8 mouse cellular contexts compared by ENCODE assay signal in the genomic region with DNA sequence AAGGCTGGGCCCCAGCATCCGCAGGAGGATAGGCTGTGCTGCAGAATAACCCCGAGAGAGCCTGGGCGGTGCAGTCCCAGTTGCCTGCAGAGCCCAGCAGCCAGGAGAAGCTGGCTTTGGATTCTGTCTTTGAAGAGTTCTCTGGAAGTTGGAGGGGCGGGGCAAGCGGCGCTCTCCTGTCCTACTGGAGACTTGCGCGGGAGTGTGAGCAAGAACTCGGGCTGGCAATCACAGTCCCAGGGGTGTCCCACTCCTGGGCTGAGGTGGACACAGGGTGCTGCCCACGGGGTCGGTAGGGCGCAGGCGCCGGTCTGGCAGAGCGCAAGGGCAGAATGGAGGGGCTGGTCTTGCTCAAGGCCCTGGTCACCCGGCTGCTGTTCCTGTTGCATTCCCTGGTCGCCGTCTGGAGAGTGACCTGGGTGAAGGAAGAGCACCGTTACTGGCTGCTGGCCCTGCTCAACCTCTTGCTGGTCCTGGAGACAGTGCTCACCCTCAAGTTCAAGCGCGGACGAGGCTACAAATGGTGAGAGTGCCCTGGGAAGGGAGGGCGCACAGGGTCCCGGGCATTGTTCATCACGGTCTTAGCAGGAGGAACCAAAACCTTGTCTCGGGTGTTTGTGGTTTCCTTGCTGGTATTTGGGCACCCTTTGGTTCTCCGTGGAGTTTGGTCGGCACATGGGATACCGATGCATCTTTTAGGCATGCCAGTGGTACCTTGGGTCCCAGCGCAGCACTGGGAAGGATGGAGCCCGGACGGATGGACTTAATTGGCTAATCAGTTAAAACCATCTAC. TPM values are rescaled to one million over a fixed set of nuclear protein-coding genes. Genes with fewer than 3 reads are reported as not detected.
DNase-seq lines count a peak whose midpoint lies in the region; ATAC-seq and TF ChIP-seq lines count a peak whose summit lies in the region.

A gene (plus strand): TSS at position 79 of the 793 bp plus-strand sequence.

- no peak for TF ChIP-seq POLR2A in thymus, adult 2 months (IDR thresholded peaks at IDR 0.05; ENCODE audit: control insufficient read depth, extremely low read depth, insufficient read depth, low read length, poor library complexity)

- no peaks in the 10 kb centered on the region for H3K4me1 ChIP-seq in thymus, adult 2 months (replicated peaks; ENCODE audit: control insufficient read depth, insufficient read depth, low read length)
- H3K4me1 ChIP-seq in forebrain, embryonic 11.5 days (replicated peaks; ENCODE audit: control insufficient read depth, insufficient read depth, low read length): 0 out of 2 replicates have a peak, but pooled peaks cover 4% of the 10 kb centered on the region
- peaks cover 29% of the 10 kb centered on the region for H3K4me1 ChIP-seq in limb, embryonic 13.5 days
- peaks cover 15% of the 10 kb centered on the region for H3K4me1 ChIP-seq in midbrain, embryonic 15.5 days

- H3K27ac ChIP-seq in thymus, adult 2 months (ENCODE audit: control insufficient read depth, insufficient read depth, low read length): no peak within 1 kb of the TSS
- no peak within 1 kb of the TSS for H3K27ac ChIP-seq in forebrain, embryonic 11.5 days (ENCODE audit: low read depth, low read length)
- peak within 1 kb of the TSS; percentile 70 for H3K27ac ChIP-seq in limb, embryonic 13.5 days
- no peak within 1 kb of the TSS for H3K27ac ChIP-seq in midbrain, embryonic 15.5 days

- H3K9ac ChIP-seq in forebrain, embryonic 11.5 days (ENCODE audit: low read length): peak within 1 kb of the TSS; percentile 50; the same call in 1 of the 2 replicates
- H3K9ac ChIP-seq in limb, embryonic 13.5 days: peak within 1 kb of the TSS; percentile 80
- H3K9ac ChIP-seq in midbrain, embryonic 15.5 days: peak within 1 kb of the TSS; percentile 40

- no peak for TF ChIP-seq CTCF in thymus, adult 2 months (IDR thresholded peaks at IDR 0.05; ENCODE audit: borderline replicate concordance, control insufficient read depth, extremely low read depth, insufficient read depth, low read length, poor library complexity)

- peak within 1 kb of the TSS; percentile 19 for H3K4me3 ChIP-seq in thymus, adult 2 months (ENCODE audit: control insufficient read depth, insufficient read depth, low read length)
- H3K4me3 ChIP-seq in forebrain, embryonic 11.5 days (ENCODE audit: low read depth, low read length): peak within 1 kb of the TSS; percentile 44
- H3K4me3 ChIP-seq in limb, embryonic 13.5 days: peak within 1 kb of the TSS; percentile 71
- peak within 1 kb of the TSS; percentile 47 for H3K4me3 ChIP-seq in midbrain, embryonic 15.5 days

- no peaks in the 10 kb centered on the region for H3K9me3 ChIP-seq in forebrain, embryonic 11.5 days (ENCODE audit: control insufficient read depth, low read length)
- H3K9me3 ChIP-seq in limb, embryonic 13.5 days: no peaks in the 10 kb centered on the region
- no peaks in the 10 kb centered on the region for H3K9me3 ChIP-seq in midbrain, embryonic 15.5 days

- DNase-seq in thymus, adult 2 months: no peak
- DNase-seq in thymus, postnatal 14 days: no peak
- DNase-seq in forebrain, embryonic 11.5 days (ENCODE audit: low spot score): peak; percentile 70
- DNase-seq in testis, postnatal 10 days (ENCODE audit: low spot score): peak; percentile 52
- DNase-seq in layer of hippocampus, postnatal 25 days (ENCODE audit: extremely low spot score in 1 of 2, low spot score in 1 of 2): no peak

- H3K27me3 ChIP-seq in thymus, adult 2 months (ENCODE audit: control insufficient read depth, insufficient read depth, low read length): no peaks in the 10 kb centered on the region
- no peaks in the 10 kb centered on the region for H3K27me3 ChIP-seq in forebrain, embryonic 11.5 days (ENCODE audit: control insufficient read depth, insufficient read depth, low read length)
- no peaks in the 10 kb centered on the region for H3K27me3 ChIP-seq in limb, embryonic 13.5 days
- H3K27me3 ChIP-seq in midbrain, embryonic 15.5 days (replicated peaks): peaks cover 4% of the 10 kb centered on the region

- ATAC-seq in forebrain, embryonic 11.5 days (replicated peaks; ENCODE audit: low FRiP score): peak; percentile 81
- peak; percentile 50 to 54 for ATAC-seq in hematopoietic stem cell, adult 5-6 weeks (replicated peaks in 1 of 2; ENCODE audit: insufficient read depth in 1 of 2, low FRiP score in 2 of 2, low TSS enrichment in 1 of 2, low read depth in 1 of 2, poor library complexity in 2 of 2, severe bottlenecking in 2 of 2)
- peak; percentile 61; the same call in 1 of the 2 replicates for ATAC-seq in limb, embryonic 13.5 days (ENCODE audit: low FRiP score, low read depth)
- peak; percentile 65 for ATAC-seq in midbrain, embryonic 15.5 days (replicated peaks)

- H3K36me3 ChIP-seq in thymus, adult 2 months (ENCODE audit: control insufficient read depth, insufficient read depth, low read length): no peaks in the 10 kb centered on the region
- H3K36me3 ChIP-seq in forebrain, embryonic 11.5 days (ENCODE audit: control insufficient read depth, insufficient read depth, low read length): no peaks in the 10 kb centered on the region
- no peaks in the 10 kb centered on the region for H3K36me3 ChIP-seq in limb, embryonic 13.5 days
- no peaks in the 10 kb centered on the region for H3K36me3 ChIP-seq in midbrain, embryonic 15.5 days (replicated peaks)

- 14% methylated on average over 32 of the region's 32 CpGs for WGBS in thymus, adult 2 months
- WGBS in forebrain, embryonic 11.5 days: under 1% methylated on average over 32 of the region's 32 CpGs
- under 1% methylated on average over 32 of the region's 32 CpGs for WGBS in limb, embryonic 13.5 days
- under 1% methylated on average over 32 of the region's 32 CpGs for WGBS in midbrain, embryonic 15.5 days

- peak within 1 kb of the TSS; percentile 88 for H3K4me2 ChIP-seq in forebrain, embryonic 11.5 days (ENCODE audit: low read depth, low read length, severe bottlenecking)
- peak within 1 kb of the TSS; percentile 83 for H3K4me2 ChIP-seq in limb, embryonic 13.5 days (replicated peaks)
- peak within 1 kb of the TSS; percentile 95 for H3K4me2 ChIP-seq in midbrain, embryonic 15.5 days

RNA-seq across cellular contexts. Expression of the gene that starts here (rescaled TPM):
- polyA plus RNA-seq in thymus, adult 2 months (2012; rRNA removed): 4.4 and 4.5 TPM in 2 replicates
- polyA plus RNA-seq in forebrain, embryonic 11.5 days (2014; fragmentation: Nextera tagmentation; extraction: Ambion mirVana): 6.5 and 7.0 TPM in 2 replicates
- total RNA-seq in hematopoietic stem cell, adult 5-6 weeks (2017): 0.13 TPM in 1 of 2 replicates, not detected in the other
- polyA plus RNA-seq in limb, embryonic 13.5 days (2015; fragmentation: Nextera tagmentation; extraction: Ambion mirVana): 57.6 and 58.6 TPM in 2 replicates
- polyA plus RNA-seq in midbrain, embryonic 15.5 days (2015; fragmentation: Nextera tagmentation; extraction: Ambion mirVana): 4.9 and 5.2 TPM in 2 replicates
- under 1 TPM; 0.07 to 0.21 TPM for total RNA-seq in layer of hippocampus, postnatal 25 days (2021)

Comparison
In these comparisons a context has a peak if more than half of its experiments do, and no peak if none do; other contexts are left out.
1. Peak in ATAC-seq in hematopoietic stem cell, adult 5-6 weeks; RNA of the gene not detected or under 1 TPM.
2. DNase-seq: peak in forebrain, embryonic 11.5 days (single experiment) and testis, postnatal 10 days (single experiment); none in thymus, adult 2 months (single experiment), thymus, postnatal 14 days (single experiment) and layer of hippocampus, postnatal 25 days (0 of 2).
3. H3K4me3 ChIP-seq: peak in every context shown above with its lines; median percentile 71 in limb, embryonic 13.5 days; 47 in midbrain, embryonic 15.5 days; 44 in forebrain, embryonic 11.5 days; 19 in thymus, adult 2 months.
4. Peak in every context shown above with its lines, with median percentiles within 50 percentile points of each other: ATAC-seq, H3K4me2 ChIP-seq and H3K9ac ChIP-seq.